Mouse (Mus musculus): ENCODE results near the gene Phyhipl.

Phyhipl gene

GRCm38 (mm10) chr10:70655828-70656227 lies at the start of gene Phyhipl:
TSS of gene Phyhipl (minus strand) at chr10:70655965.
- DNase-seq (ENCODE audit: low read depth, low spot score) = no peak

- DNase-seq (ENCODE audit: low read depth, low spot score) = no peak
Observed at GRCm38 (mm10) chr10:70703211-70703610, 47.4 kb upstream of the Phyhipl start.

DNA sequence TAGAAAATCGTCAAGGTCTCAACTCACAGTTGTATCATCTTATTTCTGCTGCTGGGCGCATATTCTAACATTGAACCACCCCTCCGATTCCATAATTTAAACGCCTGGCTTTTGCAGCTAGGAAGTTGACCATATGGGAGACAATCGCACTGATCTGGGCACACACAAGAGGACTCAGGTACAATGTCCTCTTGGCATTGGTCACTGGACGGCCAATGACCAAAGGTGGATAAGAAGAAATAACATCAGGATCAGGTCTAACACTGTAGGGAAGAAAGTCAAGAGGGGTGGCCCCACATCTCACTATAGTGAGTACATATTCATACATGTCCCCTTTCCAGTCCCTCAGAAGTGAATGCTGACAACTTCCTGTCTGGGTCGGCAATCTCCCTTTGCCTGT lies 43.8 kb upstream of the Phyhipl start:
- DNase-seq (ENCODE audit: low read depth, low spot score) = no peak

DNA sequence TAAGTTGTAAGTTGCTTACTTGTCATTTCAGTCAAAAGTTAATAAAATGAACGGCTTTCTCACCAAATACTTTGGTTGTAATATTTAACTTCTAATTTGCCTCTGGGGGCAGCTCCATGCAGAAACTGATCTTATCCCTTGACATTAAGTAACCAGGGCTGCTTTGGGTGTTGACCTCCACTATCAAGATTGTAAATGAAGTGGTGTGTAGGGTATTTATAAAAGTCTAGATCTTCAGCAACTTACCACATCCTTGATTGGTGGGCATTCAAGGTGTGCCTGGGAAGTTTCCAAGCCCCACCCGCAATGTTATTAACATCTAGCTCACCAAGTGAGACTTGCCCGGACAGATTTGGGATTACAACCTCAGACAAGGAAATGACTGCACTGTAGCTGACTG lies 42.2 kb upstream of the Phyhipl start:
- no peak for DNase-seq (ENCODE audit: low read depth, low spot score)

GRCm38 (mm10) chr10:70696748-70697585 lies 41.2 kb upstream of the Phyhipl start:
- DNase-seq (ENCODE audit: low read depth, low spot score) = no peak

DNA sequence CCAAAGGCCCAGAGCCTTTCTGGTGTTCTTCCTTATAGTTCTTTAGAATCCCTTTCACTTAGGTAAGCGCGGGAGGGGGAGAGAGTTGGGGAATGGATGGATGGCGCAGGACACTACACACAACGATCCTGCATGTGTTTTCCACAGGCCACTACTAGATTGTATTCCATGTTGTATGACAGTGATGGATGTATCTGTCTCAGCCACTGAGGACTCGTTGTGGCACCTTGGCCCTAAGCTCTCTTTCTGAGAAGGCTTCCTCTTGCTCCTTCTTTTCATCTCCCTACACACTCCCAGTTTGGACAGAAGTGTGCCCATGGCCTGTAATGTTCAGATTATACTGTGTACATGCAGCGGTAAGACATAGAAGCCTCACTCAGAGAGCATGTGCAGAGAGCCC lies 33.6 kb upstream of the Phyhipl start:
- DNase-seq (ENCODE audit: low read depth, low spot score) = no peak

DNA sequence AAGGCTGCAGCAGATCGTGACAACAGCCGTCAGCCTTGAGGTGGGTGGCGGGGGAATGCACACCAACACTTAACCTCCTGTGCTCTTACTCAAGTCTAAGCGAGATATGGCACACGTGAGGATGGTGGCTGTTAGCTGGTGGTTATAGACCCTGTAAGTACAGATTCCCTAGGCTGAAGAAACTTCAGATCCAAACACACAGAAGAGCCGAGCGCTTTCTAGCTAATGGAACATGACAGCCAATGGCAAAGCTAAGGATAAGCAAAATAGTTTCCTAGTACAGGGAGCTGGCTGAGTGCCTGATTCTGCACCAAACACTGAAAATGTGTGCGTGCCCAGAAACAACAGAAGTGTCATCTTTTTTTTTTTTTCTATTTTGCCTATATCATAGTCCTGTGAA lies 33.1 kb upstream of the Phyhipl start:
- DNase-seq (ENCODE audit: low read depth, low spot score) = no peak

- DNase-seq (ENCODE audit: low read depth, low spot score) = no peak
Observed at GRCm38 (mm10) chr10:70686941-70687703, 31.4 kb upstream of the Phyhipl start.

DNA sequence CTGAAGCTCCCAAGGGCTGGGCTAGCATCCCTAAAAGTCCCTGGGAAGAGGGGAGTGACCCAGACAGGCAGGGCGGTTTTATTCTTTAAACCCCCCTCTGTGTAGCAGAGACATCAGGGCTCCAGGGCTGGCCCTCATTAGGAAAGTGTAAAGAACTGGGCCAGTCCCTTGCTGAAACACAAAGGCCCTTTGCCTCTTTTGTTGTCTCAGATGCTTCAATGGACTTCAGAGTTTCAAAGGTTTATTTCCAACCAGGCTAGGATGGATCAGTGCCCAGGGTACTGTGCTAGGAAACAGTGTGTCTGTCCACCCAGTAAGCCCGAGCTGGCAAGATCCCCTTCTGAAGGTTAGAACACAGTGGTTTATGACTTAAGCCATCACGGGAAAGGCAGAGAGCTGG lies 30.7 kb upstream of the Phyhipl start:
- no peak for DNase-seq (ENCODE audit: low read depth, low spot score)

GRCm38 (mm10) chr10:70683508-70683907 lies 27.7 kb upstream of the Phyhipl start:
- no peak for DNase-seq (ENCODE audit: low read depth, low spot score)

DNA sequence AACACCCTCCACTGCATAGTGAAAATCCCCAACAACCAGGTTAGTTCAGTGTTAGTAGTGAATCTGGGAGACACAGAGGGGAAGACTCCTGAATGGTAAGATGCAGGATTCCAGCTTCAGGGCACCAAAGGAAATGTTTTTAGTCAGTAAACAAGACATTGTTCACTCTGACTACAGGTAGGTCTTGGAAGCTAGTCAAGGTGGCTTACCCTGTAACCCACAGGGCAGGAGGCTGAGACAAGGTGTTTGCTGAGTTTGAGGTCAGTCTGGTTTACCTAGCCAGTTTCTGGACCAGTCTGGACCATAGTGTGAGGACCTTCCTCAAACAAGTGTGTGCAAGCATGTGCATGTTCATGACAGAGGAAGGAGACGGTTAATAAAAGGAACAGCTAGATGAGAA lies 22.2 kb upstream of the Phyhipl start:
- DNase-seq (ENCODE audit: low read depth, low spot score) = no peak

- DNase-seq (ENCODE audit: low read depth, low spot score) = no peak
Observed at GRCm38 (mm10) chr10:70656272-70656671, 507 bp upstream of the Phyhipl start.

DNA sequence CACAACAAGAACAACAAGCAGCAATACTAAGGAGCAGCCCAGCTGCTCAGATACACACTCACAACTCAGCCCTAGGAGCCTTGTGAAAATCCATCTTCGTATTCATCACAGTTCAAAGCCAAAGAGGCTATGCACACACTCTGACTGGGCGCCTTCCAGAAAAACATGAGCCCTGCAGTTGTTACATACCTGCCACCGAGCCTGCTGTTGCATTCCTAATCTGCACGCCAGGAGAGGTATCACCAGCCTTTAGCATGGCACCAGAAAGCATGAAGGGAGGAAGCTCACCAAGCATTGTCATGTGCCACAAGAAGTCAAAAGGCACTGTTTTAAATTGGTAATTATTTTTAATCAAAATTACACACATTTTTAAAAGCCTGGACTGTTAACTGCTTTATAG lies 1.1 kb downstream of the Phyhipl start:
- no peak for DNase-seq (ENCODE audit: low read depth, low spot score)

DNA sequence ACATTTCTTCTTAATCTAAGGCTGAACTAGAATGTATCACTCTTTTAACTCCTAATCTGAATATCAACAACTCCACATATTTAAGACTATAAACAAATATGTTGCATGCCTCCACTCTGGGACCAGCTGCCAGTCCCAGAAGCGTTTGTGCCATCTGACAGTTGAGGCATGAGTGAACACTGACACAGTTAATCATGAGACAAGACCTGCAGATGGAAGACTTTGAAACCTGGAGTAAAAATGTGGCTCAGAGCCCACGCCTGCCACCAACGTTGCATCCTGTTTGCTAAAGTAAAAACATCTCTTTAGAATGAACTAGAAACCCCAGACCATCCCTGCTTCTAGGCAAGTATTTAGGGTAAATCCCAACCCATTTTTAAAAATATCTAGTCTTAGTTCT lies 1.6 kb downstream of the Phyhipl start:
- DNase-seq (ENCODE audit: low read depth, low spot score) = no peak

DNA sequence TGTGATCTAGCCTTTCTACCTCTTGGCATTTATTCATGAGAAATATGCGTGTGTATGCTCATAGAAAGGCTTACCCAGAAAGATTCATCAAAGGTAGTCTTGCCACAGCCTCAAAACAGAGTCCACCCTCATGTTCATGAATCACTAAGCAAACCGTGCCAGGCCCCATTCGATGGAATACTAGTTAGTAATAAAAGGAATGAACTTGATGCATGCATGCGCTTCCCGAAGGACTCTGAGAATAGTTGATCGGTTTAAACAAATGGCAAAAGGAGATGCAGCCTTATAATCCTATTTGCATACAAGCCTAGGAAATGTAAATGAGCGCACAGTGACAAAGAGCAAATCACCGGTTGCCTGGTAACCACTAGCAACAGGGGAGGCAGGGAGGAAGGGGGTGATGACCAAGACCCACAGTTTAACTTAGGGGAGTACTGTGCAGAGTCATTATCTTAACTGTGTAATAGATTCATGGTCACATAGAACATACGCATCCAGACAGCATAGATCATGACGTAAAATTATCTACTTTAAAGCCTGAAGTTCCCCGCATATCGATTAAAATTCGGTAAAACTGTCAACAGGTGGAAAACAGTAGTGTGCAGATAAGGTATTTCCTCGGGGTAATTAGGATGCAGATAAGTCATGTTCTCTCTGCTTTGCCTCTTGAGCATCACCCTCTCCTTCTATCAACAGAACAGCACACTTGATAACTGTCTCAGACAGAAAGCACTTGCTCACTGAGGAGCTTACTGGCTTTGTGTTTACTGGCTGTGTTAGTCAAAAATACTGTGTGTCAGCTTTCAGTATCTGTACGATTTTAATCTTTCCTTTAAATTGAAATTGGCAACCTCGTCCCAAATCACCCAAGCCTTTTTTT lies 3.8 kb downstream of the Phyhipl start:
- DNase-seq (ENCODE audit: low read depth, low spot score) = no peak

- no peak for DNase-seq (ENCODE audit: low read depth, low spot score)
Observed at GRCm38 (mm10) chr10:70648831-70649230, 6.9 kb downstream of the Phyhipl start.

DNA sequence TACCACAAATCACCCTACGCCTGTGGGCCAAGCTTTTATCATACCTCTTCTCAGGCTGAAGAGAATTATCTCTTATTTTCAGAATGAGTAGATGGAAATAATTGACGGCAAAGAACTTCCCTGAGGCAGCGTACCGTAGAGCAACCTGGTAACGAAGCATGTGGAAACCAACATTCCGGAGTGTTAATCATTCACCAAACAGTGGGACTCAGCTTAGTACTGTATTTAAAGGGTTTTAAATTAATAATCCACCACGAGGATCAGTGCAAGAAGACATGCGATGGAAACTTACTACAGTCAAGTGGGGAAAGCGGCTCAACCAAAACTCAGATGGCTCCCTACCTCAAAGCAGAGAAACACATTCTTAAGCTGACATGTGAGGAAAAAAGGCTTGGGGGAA lies 12.6 kb downstream of the Phyhipl start:
- DNase-seq (ENCODE audit: low read depth, low spot score) = no peak

GRCm38 (mm10) chr10:70640896-70641596 lies 14.7 kb downstream of the Phyhipl start:
- DNase-seq (ENCODE audit: low read depth, low spot score) = no peak

DNA sequence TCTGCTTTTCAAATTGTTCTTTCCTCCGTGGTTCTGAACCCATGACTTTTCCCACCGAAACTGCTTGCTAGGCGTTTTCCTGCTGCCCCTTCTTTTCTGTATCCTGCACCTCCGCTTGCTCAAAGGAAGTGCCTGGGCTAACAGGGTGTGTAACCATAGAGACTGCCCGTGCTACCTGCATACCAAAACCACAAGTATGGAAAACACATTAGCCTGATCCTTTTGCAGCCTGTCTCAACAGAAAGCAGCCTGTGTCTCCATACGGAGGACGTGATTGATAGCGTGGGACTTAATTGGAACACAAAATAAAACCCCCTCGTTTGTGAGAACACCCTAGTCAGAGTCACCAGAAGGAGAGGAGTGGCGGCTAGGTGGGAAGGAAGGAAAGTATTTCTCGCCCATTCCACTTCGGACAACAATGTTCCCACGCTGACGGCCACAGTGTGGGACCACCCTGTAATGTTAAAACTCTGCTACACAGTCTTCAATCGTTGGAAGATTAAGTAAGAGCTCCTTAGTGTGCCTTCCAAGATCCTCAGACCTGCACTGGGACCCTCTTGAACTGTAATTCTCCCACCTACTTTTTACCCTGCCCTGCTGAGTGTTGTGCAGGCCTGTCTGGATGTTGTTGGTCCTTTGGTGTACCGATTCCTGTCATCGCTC lies 15.6 kb downstream of the Phyhipl start:
- no peak for DNase-seq (ENCODE audit: low read depth, low spot score)

GRCm38 (mm10) chr10:70637640-70638328 lies 18.0 kb downstream of the Phyhipl start:
- no peak for DNase-seq (ENCODE audit: low read depth, low spot score)
